In the genomic region with DNA sequence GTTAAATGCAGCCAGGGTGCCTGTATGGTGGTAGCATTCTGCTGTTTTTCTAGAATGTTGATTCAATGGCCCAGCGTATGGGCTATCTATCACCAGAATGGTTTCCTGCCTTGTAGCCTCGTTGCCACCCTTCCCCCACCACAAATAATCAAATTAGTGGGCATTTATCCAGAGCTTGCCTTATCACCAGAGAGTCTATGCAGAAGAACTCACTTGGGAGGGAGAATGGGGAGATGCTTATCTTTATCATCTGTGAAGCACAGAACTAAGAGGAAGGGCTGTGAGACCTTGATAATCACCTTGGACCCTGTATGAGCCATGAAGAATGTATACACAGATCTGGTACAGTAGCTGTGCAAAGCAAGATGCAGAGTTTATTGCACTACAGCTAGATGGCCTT, we compare ENCODE assay signal across 22 mouse cellular contexts.
DNase-seq lines count a peak whose midpoint lies in the region; ATAC-seq lines count a peak whose summit lies in the region.
"Had no signal": no experiment of that assay in that cellular context is flagged by ENCODE, and none has a peak within 500 bp of the region (broad histone marks: within the 10 kb centered on the region; RNA-seq: fewer than 3 reads in every experiment).

No protein-coding gene starts in this region.

- H3K9ac ChIP-seq in heart, embryonic 12.5 days, result no peak overlapping the region
- no peak overlapping the region for H3K9ac ChIP-seq in liver, embryonic 12.5 days
- H3K9ac ChIP-seq in liver, embryonic 13.5 days, result no peak overlapping the region
- H3K9ac ChIP-seq in midbrain, embryonic 13.5 days (replicated peaks), result no peak overlapping the region
- H3K9ac ChIP-seq: hindbrain, embryonic 14.5 days; limb, embryonic 15.5 days; lung, embryonic 15.5 days; neural tube, embryonic 15.5 days; stomach, embryonic 15.5 days had no signal

- peak overlapping the region; percentile 84 for H3K27ac ChIP-seq in heart, embryonic 12.5 days (ENCODE audit: poor library complexity, severe bottlenecking)
- H3K27ac ChIP-seq in liver, embryonic 12.5 days, result no peak overlapping the region
- no peak overlapping the region for H3K27ac ChIP-seq in liver, embryonic 13.5 days
- no peak overlapping the region for H3K27ac ChIP-seq in midbrain, embryonic 13.5 days
- H3K27ac ChIP-seq: hindbrain, embryonic 14.5 days; limb, embryonic 15.5 days; lung, embryonic 15.5 days; neural tube, embryonic 15.5 days; stomach, embryonic 15.5 days had no signal

- DNase-seq in heart, adult 18-20 months, result no peak
- DNase-seq in liver, result no peak
- peak; percentile 1 for DNase-seq in liver, embryonic 13.5 days
- DNase-seq in right cerebral cortex, postnatal 10 days (ENCODE audit: low spot score in 2 of 2), result no peak
- DNase-seq: adrenal gland, postnatal 10 days; cerebellum, adult 18-20 months; cerebellum, postnatal 36 days; kidney, postnatal 10 days; left cerebral cortex, postnatal 4 days; lung, postnatal 4 days; right cerebral cortex, adult 18-20 months; thymus, postnatal 25 days had no signal

- no peak; the same call in 1 of the 2 replicates for ATAC-seq in heart, embryonic 12.5 days (ENCODE audit: insufficient number of reproducible peaks, low FRiP score)
- ATAC-seq in liver, embryonic 12.5 days, result peak; percentile 47
- peak; percentile 59; the same call in 1 of the 2 replicates for ATAC-seq in liver, embryonic 13.5 days (ENCODE audit: low read depth)
- ATAC-seq in midbrain, embryonic 13.5 days, result no peak
- ATAC-seq: forebrain, embryonic 14.5 days had no signal

- H3K27me3 ChIP-seq in heart, embryonic 12.5 days (replicated peaks), result no peaks in the 10 kb centered on the region
- H3K27me3 ChIP-seq in liver, embryonic 12.5 days (replicated peaks), result no peaks in the 10 kb centered on the region
- no peaks in the 10 kb centered on the region for H3K27me3 ChIP-seq in liver, embryonic 13.5 days
- no peaks in the 10 kb centered on the region for H3K27me3 ChIP-seq in midbrain, embryonic 13.5 days
- H3K27me3 ChIP-seq: limb, embryonic 15.5 days; lung, embryonic 15.5 days; neural tube, embryonic 15.5 days; stomach, embryonic 15.5 days had no signal

- peak overlapping the region; percentile 33; the same call in 1 of the 2 replicates for H3K4me2 ChIP-seq in heart, embryonic 12.5 days
- no peak overlapping the region for H3K4me2 ChIP-seq in liver, embryonic 12.5 days
- no peak overlapping the region for H3K4me2 ChIP-seq in liver, embryonic 13.5 days
- H3K4me2 ChIP-seq in midbrain, embryonic 13.5 days (replicated peaks), result no peak overlapping the region
- H3K4me2 ChIP-seq: hindbrain, embryonic 14.5 days; limb, embryonic 15.5 days; lung, embryonic 15.5 days; midbrain, embryonic 11.5 days; neural tube, embryonic 15.5 days; stomach, embryonic 15.5 days had no signal

- H3K36me3 ChIP-seq in heart, embryonic 12.5 days, result no peaks in the 10 kb centered on the region
- H3K36me3 ChIP-seq in liver, embryonic 12.5 days, result no peaks in the 10 kb centered on the region
- no peaks in the 10 kb centered on the region for H3K36me3 ChIP-seq in liver, embryonic 13.5 days
- no peaks in the 10 kb centered on the region for H3K36me3 ChIP-seq in midbrain, embryonic 13.5 days
- H3K36me3 ChIP-seq: limb, embryonic 15.5 days; lung, embryonic 15.5 days; neural tube, embryonic 15.5 days; stomach, embryonic 15.5 days had no signal

- WGBS in heart, embryonic 12.5 days, result 50% methylated on average over 2 of the region's 2 CpGs
- WGBS in liver, embryonic 12.5 days (ENCODE audit: insufficient replicate concordance), result 23% methylated on average over 2 of the region's 2 CpGs
- WGBS in liver, embryonic 13.5 days (ENCODE audit: insufficient replicate concordance), result 18% methylated on average over 2 of the region's 2 CpGs
- WGBS in midbrain, embryonic 13.5 days, result 79% methylated on average over 2 of the region's 2 CpGs

- H3K4me1 ChIP-seq in heart, embryonic 12.5 days (replicated peaks), result peaks cover 49% of the 10 kb centered on the region
- H3K4me1 ChIP-seq in liver, embryonic 12.5 days, result peaks cover 8% of the 10 kb centered on the region
- H3K4me1 ChIP-seq in liver, embryonic 13.5 days (replicated peaks), result peaks cover 6% of the 10 kb centered on the region
- no peaks in the 10 kb centered on the region for H3K4me1 ChIP-seq in midbrain, embryonic 13.5 days (replicated peaks)
- H3K4me1 ChIP-seq: lung, embryonic 15.5 days; stomach, embryonic 15.5 days had no signal

- H3K9me3 ChIP-seq in heart, embryonic 12.5 days (replicated peaks), result no peaks in the 10 kb centered on the region
- H3K9me3 ChIP-seq in liver, embryonic 12.5 days (replicated peaks), result no peaks in the 10 kb centered on the region
- H3K9me3 ChIP-seq in liver, embryonic 13.5 days (replicated peaks), result no peaks in the 10 kb centered on the region
- no peaks in the 10 kb centered on the region for H3K9me3 ChIP-seq in midbrain, embryonic 13.5 days
- H3K9me3 ChIP-seq: limb, embryonic 15.5 days; lung, embryonic 15.5 days; neural tube, embryonic 15.5 days; stomach, embryonic 15.5 days had no signal

- H3K4me3 ChIP-seq in heart, embryonic 12.5 days, result no peak overlapping the region
- no peak overlapping the region for H3K4me3 ChIP-seq in liver, embryonic 12.5 days
- H3K4me3 ChIP-seq in liver, embryonic 13.5 days (replicated peaks), result no peak overlapping the region
- no peak overlapping the region for H3K4me3 ChIP-seq in midbrain, embryonic 13.5 days (replicated peaks)
- H3K4me3 ChIP-seq: limb, embryonic 15.5 days; lung, embryonic 15.5 days; neural tube, embryonic 15.5 days; stomach, embryonic 15.5 days had no signal

Comparison
In these comparisons a context has a peak if more than half of its experiments do, and no peak if none do; other contexts are left out.
1. ATAC-seq: peak in liver, embryonic 12.5 days (single experiment) and liver, embryonic 13.5 days (single experiment); none in heart, embryonic 12.5 days (single experiment) and midbrain, embryonic 13.5 days (single experiment).